Mouse (Mus musculus) lung, postnatal 0 days (tissue): ENCODE measurements around the gene Ugt1a2. TPM values are rescaled to one million over a fixed set of nuclear protein-coding genes. Genes with fewer than 3 reads are reported as not detected.

Source experiments
- ATAC-seq: fragments of 200-750 bp; cut with Nextera tagmentation; 2 replicates; pipeline ENCODE4 v1.8.0; 2017; ENCODE audit warnings: moderate library complexity
- DNase-seq: peaks from one replicate; pipeline ENCODE4 v3.0.0-alpha.2; 2016; ENCODE audit warnings: low spot score
- H3K27ac ChIP-seq: fragments of 300-500 bp; sonication (generic); 2 replicates; pipeline ENCODE4 v1.5.1; 2014; ENCODE audit warnings: antibody characterized with exemption, mild to moderate bottlenecking, low read length, mixed read lengths
- H3K27me3 ChIP-seq: fragments of 300-500 bp; sonication (generic); replicated peaks from 2 replicates; pipeline ENCODE4 v1.6.1; 2014; ENCODE audit warnings: low read length, mixed read lengths; ENCODE audit not compliant: insufficient read depth
- H3K36me3 ChIP-seq: fragments of 300-500 bp; sonication (generic); 2 replicates; pipeline ENCODE4 v1.6.1; 2014; ENCODE audit warnings: low read length, mixed read lengths; ENCODE audit not compliant: insufficient read depth
- H3K4me1 ChIP-seq: fragments of 300-500 bp; sonication (generic); 2 replicates; pipeline ENCODE4 v1.6.1; 2014; ENCODE audit warnings: antibody characterized with exemption, low read depth, low read length, mixed read lengths; ENCODE audit not compliant: insufficient read depth
- H3K4me2 ChIP-seq: fragments of 300-500 bp; sonication (generic); replicated peaks from 2 replicates; pipeline ENCODE4 v1.6.1; 2014; ENCODE audit warnings: low read depth, mild to moderate bottlenecking, low read length, moderate library complexity, mixed read lengths
- H3K4me3 ChIP-seq: fragments of 300-500 bp; sonication (generic); 2 replicates; pipeline ENCODE4 v1.5.1; 2014; ENCODE audit warnings: low read depth, low read length
- H3K9ac ChIP-seq: fragments of 300-500 bp; sonication (generic); replicated peaks from 2 replicates; pipeline ENCODE4 v1.6.1; 2014; ENCODE audit warnings: low read depth, mild to moderate bottlenecking
- H3K9me3 ChIP-seq: fragments of 300-500 bp; sonication (generic); 2 replicates; pipeline ENCODE4 v1.6.1; 2016; ENCODE audit warnings: low read length, mixed read lengths
- CTCF ChIP-seq: IDR thresholded peaks from 2 replicates; pipeline ENCODE4 v1.5.1; 2016; ENCODE audit warnings: antibody characterized with exemption, mild to moderate bottlenecking
- EP300 ChIP-seq: IDR thresholded peaks from 2 replicates; pipeline ENCODE4 v1.6.1; 2016; ENCODE audit warnings: antibody characterized with exemption, mild to moderate bottlenecking, control low read depth
- WGBS: fragments of 180-500 bp; shearing (Covaris S2); extraction: QIAGEN DNeasy Blood & Tissue Kit; methylation state at CpG from one replicate; pipeline ENCODE4 v1.1.7; 2014; 5-methylcytosine and 5-hydroxymethylcytosine counted together
- polyA plus RNA-seq: library from polyadenylated mRNA; unstranded; fragments of >200 nt; fragmentation: Nextera tagmentation; extraction: Ambion mirVana; gene quantifications from 2 replicates; pipeline ENCODE4 v1.2.1, GENCODE M21; 2015

Gene Ugt1a2
- polyA plus RNA-seq, 1 experiment from 2014 or later: 0.08 TPM

DNA sequence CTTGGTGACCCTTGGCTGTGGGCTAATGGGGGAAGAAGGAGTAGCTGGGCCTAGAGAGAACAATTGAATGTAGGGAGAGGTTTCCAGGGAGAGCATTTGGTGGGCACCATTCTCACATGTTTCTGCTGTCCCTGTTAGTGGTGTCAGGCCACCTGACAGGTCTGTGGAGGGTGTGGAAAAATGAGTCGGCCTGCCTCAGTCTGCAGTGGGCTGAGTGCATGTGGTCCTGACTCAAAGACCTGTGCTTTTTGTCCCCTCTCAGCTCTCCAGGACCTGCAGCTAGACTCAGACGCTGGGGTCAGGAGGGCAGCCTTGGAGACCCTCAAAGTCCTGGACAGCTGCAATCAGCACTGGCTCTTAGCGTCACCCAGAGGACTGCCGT lies 59.2 kb downstream of the Ugt1a2 start:
- no peak overlapping the region for H3K27ac ChIP-seq
- no peak overlapping the region for H3K4me3 ChIP-seq
- no peak for DNase-seq
- TF ChIP-seq EP300 (no peak), CTCF (no peak)
- peak; percentile 1 for ATAC-seq
- 69% methylated on average over 4 of the region's 4 CpGs for WGBS
- no peak overlapping the region for H3K9ac ChIP-seq
- H3K27me3 ChIP-seq: no peaks in the 10 kb centered on the region
- H3K9me3 ChIP-seq: peaks cover 9% of the 10 kb centered on the region
- 0 out of 2 replicates have a peak, but pooled peaks cover 7% of the 10 kb centered on the region for H3K4me1 ChIP-seq
- H3K4me2 ChIP-seq: no peak overlapping the region
- peaks cover 36% of the 10 kb centered on the region for H3K36me3 ChIP-seq

DNA sequence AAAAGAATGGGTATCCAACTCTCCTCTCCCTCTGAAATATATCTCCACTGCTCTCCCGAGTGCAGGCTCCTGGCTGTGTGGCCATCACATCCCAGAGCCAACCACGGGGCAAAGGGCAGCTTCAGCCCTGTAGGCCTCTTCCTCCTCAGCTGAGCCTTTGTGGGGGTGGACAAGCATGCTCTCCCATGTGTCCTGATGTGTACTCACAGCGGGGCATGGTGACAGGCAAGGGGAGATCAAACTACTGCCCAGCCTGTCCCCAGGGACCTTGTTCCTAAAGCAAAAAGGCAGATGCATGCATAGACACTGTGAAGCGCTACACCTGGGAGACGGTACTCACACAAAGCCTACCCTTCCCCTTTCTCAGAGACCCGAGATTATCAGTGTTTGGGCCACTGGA lies 59.7 kb downstream of the Ugt1a2 start:
- DNase-seq: no peak
- no peak; the same call in 1 of the 2 replicates for ATAC-seq
- H3K4me2 ChIP-seq: no peak overlapping the region

DNA sequence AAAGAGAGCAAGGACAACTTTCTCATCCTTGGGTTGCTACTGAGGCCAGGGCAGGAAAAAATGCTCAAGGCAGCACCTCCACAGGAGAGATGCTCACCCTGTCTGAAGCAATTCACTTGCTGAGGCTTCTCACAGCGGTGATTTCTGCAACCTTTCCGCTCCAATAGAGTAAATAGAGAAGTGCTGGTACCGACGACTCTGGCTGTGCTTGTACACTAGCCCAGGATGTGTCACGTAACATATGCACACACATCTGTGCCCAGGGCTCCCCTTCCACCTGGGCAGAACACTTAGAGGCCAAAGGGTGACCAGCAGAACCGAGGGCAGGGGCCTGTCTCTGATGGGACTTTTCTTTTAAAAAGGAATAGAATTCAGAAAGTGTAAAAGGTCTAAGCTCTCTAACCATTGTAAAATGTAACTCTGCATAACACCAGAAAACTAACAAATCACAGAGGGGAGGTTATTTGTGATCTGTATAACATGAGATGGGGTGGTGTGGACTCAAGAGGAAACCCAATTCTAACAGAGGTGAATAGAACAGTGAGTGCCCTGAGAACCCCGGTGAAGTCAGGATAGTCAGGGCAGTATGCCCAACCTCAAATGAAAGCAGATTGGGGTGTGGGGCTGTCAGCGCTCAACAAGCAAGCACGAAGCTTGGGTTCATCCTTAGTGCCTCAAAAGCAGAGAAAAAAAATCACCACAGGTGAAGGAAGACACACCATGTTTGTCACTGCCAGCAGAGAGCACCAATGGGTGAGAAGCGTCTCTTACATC lies 60.4 kb downstream of the Ugt1a2 start:
- H3K27me3 ChIP-seq: no peaks in the 10 kb centered on the region
- 76% methylated on average over 10 of the region's 10 CpGs for WGBS
- H3K27ac ChIP-seq: no peak overlapping the region
- no peak for TF ChIP-seq EP300
- no peak for TF ChIP-seq CTCF
- H3K9me3 ChIP-seq: peaks cover 5% of the 10 kb centered on the region
- no peak overlapping the region for H3K9ac ChIP-seq
- no peak for ATAC-seq
- 0 out of 2 replicates have a peak, but pooled peaks cover 7% of the 10 kb centered on the region for H3K4me1 ChIP-seq
- no peak for DNase-seq
- H3K36me3 ChIP-seq: peaks cover 47% of the 10 kb centered on the region
- no peak overlapping the region for H3K4me2 ChIP-seq
- H3K4me3 ChIP-seq: no peak overlapping the region

More for the DNA sequence above, 59.7 kb downstream of the Ugt1a2 start:
- H3K27me3 ChIP-seq: no peaks in the 10 kb centered on the region
- H3K36me3 ChIP-seq: peaks cover 41% of the 10 kb centered on the region
- 71% methylated on average over 6 of the region's 6 CpGs for WGBS
- H3K4me1 ChIP-seq: 0 out of 2 replicates have a peak, but pooled peaks cover 7% of the 10 kb centered on the region
- TF ChIP-seq EP300 (no peak), CTCF (no peak)
- H3K27ac ChIP-seq: no peak overlapping the region
- peaks cover 7% of the 10 kb centered on the region for H3K9me3 ChIP-seq
- H3K4me3 ChIP-seq: no peak overlapping the region
- H3K9ac ChIP-seq: no peak overlapping the region

DNA sequence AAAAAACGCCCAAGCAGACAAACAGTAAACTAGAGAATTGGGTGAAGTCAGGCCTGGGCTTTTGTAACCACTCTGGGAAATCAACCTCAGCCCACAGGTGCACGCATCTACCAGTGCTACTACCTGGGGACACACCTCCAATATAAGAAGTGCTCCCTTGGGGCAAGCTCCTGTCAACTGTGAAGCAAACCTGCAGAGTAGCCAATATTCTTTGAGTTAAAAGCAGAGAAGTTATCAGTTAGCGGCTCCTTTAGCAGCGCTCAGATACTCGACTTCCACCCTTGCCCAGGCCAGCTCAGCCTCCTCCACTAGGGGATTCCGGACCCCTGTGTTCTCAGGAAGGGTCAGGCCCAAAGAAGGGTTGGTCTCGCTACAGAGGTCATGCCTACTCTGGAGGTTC lies 61.3 kb downstream of the Ugt1a2 start:
- H3K4me1 ChIP-seq: 0 out of 2 replicates have a peak, but pooled peaks cover 7% of the 10 kb centered on the region
- DNase-seq (no peak), ATAC-seq (no peak)
- H3K4me3 ChIP-seq: no peak overlapping the region
- WGBS: 84% methylated on average over 7 of the region's 7 CpGs
- TF ChIP-seq EP300 (no peak), CTCF (no peak)
- no peak overlapping the region for H3K4me2 ChIP-seq
- H3K9ac ChIP-seq: no peak overlapping the region
- peaks cover 56% of the 10 kb centered on the region for H3K36me3 ChIP-seq
- no peak overlapping the region for H3K27ac ChIP-seq
- H3K9me3 ChIP-seq: no peaks in the 10 kb centered on the region
- no peaks in the 10 kb centered on the region for H3K27me3 ChIP-seq

- 0 out of 2 replicates have a peak, but pooled peaks cover 7% of the 10 kb centered on the region for H3K4me1 ChIP-seq
- 73% methylated on average over 4 of the region's 4 CpGs for WGBS
- no peak overlapping the region for H3K9ac ChIP-seq
- H3K9me3 ChIP-seq: no peaks in the 10 kb centered on the region
- DNase-seq (peak; percentile 74), ATAC-seq (peak; percentile 8)
- H3K27me3 ChIP-seq: no peaks in the 10 kb centered on the region
- H3K36me3 ChIP-seq: peaks cover 62% of the 10 kb centered on the region
- H3K4me3 ChIP-seq: no peak overlapping the region
- no peak overlapping the region for H3K27ac ChIP-seq
- TF ChIP-seq EP300: no peak
- TF ChIP-seq CTCF: no peak
- H3K4me2 ChIP-seq: no peak overlapping the region
Measured at GRCm38 (mm10) chr1:88262255-88262654, 61.9 kb downstream of the Ugt1a2 start.

GRCm38 (mm10) chr1:88262961-88263360 lies 62.6 kb downstream of the Ugt1a2 start:
- ATAC-seq (no peak), DNase-seq (no peak)
- H3K9me3 ChIP-seq: no peaks in the 10 kb centered on the region
- whole genome bisulfite sequencing: 71% methylated on average over 6 of the region's 6 CpGs
- H3K27me3 ChIP-seq: no peaks in the 10 kb centered on the region
- 0 out of 2 replicates have a peak, but pooled peaks cover 7% of the 10 kb centered on the region for H3K4me1 ChIP-seq
- no peak overlapping the region for H3K27ac ChIP-seq
- H3K9ac ChIP-seq: no peak overlapping the region
- TF ChIP-seq CTCF: no peak
- TF ChIP-seq EP300: no peak
- peaks cover 69% of the 10 kb centered on the region for H3K36me3 ChIP-seq
- no peak overlapping the region for H3K4me2 ChIP-seq
- no peak overlapping the region for H3K4me3 ChIP-seq
